Mouse (Mus musculus) forebrain, embryonic 11.5 days (tissue): ENCODE results near the gene Rnaseh2b. TPM values are rescaled to one million over a fixed set of nuclear protein-coding genes. Genes with fewer than 3 reads are reported as not detected.

Source experiments
- ATAC-seq: fragments of 200-750 bp; cut with Nextera tagmentation; replicated peaks from 2 replicates; pipeline ENCODE4 v1.8.0; 2017; ENCODE audit warnings: moderate TSS enrichment; ENCODE audit not compliant: low FRiP score
- DNase-seq: peaks from one replicate; pipeline ENCODE4 v3.0.0-alpha.2; 2017; ENCODE audit warnings: low spot score
- H3K27ac ChIP-seq: fragments of 300-500 bp; sonication (generic); 2 replicates; pipeline ENCODE4 v1.5.1; 2014; ENCODE audit warnings: low read depth, low read length
- H3K27me3 ChIP-seq: fragments of 300-500 bp; sonication (generic); 2 replicates; pipeline ENCODE4 v1.6.1; 2014; ENCODE audit warnings: mild to moderate bottlenecking, low read length, mixed read lengths; ENCODE audit not compliant: control insufficient read depth, insufficient read depth
- H3K36me3 ChIP-seq: fragments of 300-500 bp; sonication (generic); 2 replicates; pipeline ENCODE4 v1.6.1; 2014; ENCODE audit warnings: mild to moderate bottlenecking, low read length, moderate library complexity, mixed read lengths; ENCODE audit not compliant: control insufficient read depth, insufficient read depth
- H3K4me1 ChIP-seq: fragments of 300-500 bp; sonication (generic); replicated peaks from 2 replicates; pipeline ENCODE4 v1.6.1; 2014; ENCODE audit warnings: low read length, mixed read lengths; ENCODE audit not compliant: control insufficient read depth, insufficient read depth
- H3K4me2 ChIP-seq: fragments of 300-500 bp; sonication (generic); 2 replicates; pipeline ENCODE4 v1.6.1; 2014; ENCODE audit warnings: low read depth, mild to moderate bottlenecking, low read length, moderate library complexity, mixed read lengths; ENCODE audit not compliant: severe bottlenecking
- H3K4me3 ChIP-seq: fragments of 300-500 bp; sonication (generic); 2 replicates; pipeline ENCODE4 v1.5.1; 2014; ENCODE audit warnings: low read depth, low read length
- H3K9ac ChIP-seq: fragments of 300-500 bp; sonication (generic); 2 replicates; pipeline ENCODE4 v1.6.1; 2014; ENCODE audit warnings: low read length
- H3K9me3 ChIP-seq: fragments of 300-500 bp; sonication (generic); 2 replicates; pipeline ENCODE4 v1.6.1; 2016; ENCODE audit warnings: low read length, mixed read lengths; ENCODE audit not compliant: control insufficient read depth
- WGBS: fragments of 180-500 bp; shearing (Covaris S2); extraction: QIAGEN DNeasy Blood & Tissue Kit; methylation state at CpG from one replicate; pipeline ENCODE4 v1.1.7; 2014; 5-methylcytosine and 5-hydroxymethylcytosine counted together
- polyA plus RNA-seq: library from polyadenylated mRNA; unstranded; fragments of >200 nt; fragmentation: Nextera tagmentation; extraction: Ambion mirVana; gene quantifications from 2 replicates; pipeline ENCODE4 v1.2.1, GENCODE M21; 2014

Rnaseh2b gene
- polyA plus RNA-seq, 1 experiment from 2014 or later, result 71.7 TPM

DNA sequence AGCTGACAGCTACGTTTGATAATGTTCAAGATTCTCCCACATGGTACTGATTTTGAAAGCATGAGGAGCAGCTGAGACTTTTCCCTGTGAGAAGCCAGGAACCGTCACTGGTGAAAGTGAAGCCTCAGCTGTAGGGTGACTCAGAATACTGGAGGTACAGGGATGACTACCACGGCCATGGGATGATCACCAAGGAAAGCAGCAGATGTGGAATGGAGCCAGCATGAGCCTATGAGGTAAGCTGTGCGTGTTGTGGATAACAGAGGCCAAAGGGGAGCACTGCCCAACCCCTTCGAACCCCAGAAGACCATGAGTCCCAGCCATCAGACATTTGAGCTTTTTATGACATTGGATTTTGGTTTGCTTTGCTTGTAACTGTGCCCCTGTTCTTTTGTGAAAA is 36.3 kb upstream of the Rnaseh2b start:
- 86% methylated on average over 5 of the region's 5 CpGs for WGBS
- no peak for ATAC-seq
- no peak overlapping the region for H3K9ac ChIP-seq
- no peak for DNase-seq
- no peak overlapping the region for H3K4me3 ChIP-seq
- H3K9me3 ChIP-seq, result no peaks in the 10 kb centered on the region
- H3K4me2 ChIP-seq, result no peak overlapping the region
- no peaks in the 10 kb centered on the region for H3K36me3 ChIP-seq
- no peak overlapping the region for H3K27ac ChIP-seq
- H3K4me1 ChIP-seq, result no peaks in the 10 kb centered on the region
- no peaks in the 10 kb centered on the region for H3K27me3 ChIP-seq

DNA sequence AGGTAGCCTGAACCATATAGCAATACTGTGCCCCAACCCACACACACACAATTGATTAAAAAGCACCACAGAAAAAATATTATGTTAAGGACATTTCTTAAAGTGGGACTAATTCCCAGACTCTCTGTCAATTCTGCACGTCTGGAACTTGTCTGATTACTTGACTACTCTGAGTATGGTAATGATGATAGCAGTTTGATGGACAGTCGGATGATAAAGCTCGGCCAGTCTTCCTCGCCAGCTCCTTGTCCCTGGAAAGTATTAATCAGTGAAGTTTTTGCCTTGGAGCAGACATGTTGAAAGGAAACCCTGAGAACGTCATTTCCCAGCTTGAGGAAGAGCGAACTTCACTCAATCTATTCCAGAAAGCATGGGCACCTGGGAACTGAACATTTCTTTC is 34.3 kb upstream of the Rnaseh2b start:
- WGBS, result 68% methylated on average over 6 of the region's 6 CpGs
- no peaks in the 10 kb centered on the region for H3K4me1 ChIP-seq
- DNase-seq, result no peak

DNA sequence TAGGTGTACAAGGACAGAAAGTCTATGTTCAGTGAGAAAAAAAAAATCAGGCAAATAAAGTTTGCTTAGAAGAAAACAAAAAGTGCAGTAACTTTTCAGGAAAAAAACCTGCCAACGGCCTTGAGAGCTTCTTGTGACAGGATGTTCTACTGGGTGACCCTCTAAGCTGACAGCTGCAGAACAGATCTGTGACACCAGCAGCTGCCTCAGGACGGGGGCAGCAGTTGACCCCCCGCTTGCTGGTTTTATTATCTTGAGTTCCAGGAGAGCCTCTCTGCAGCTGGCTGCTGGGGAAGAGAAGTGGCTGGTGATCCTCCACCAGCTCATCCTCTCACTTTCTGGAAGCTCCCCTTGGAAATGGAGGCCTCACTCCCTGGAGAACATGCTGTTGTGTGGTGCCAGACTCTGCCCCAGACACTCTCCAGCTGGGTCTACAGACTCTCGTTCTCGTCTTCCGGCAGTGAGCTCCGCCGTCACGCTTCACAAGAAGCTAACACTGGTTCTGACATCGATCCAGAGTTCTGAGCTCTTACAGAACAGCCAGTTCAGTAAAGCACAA is 33.3 kb upstream of the Rnaseh2b start:
- Histone ChIP-seq H3K9me3 (no peaks in the 10 kb centered on the region), H3K4me3 (no peak overlapping the region), H3K4me2 (no peak overlapping the region), H3K4me1 (no peaks in the 10 kb centered on the region), H3K36me3 (no peaks in the 10 kb centered on the region), H3K27me3 (no peaks in the 10 kb centered on the region), H3K27ac (no peak overlapping the region), H3K9ac (no peak overlapping the region)
- ATAC-seq (no peak), DNase-seq (no peak)
- 83% methylated on average over 10 of the region's 10 CpGs for WGBS

More for the DNA sequence above, 34.3 kb upstream of the Rnaseh2b start:
- ATAC-seq, result no peak
- Histone ChIP-seq H3K4me2 (no peak overlapping the region), H3K36me3 (no peaks in the 10 kb centered on the region), H3K27ac (no peak overlapping the region), H3K4me3 (no peak overlapping the region), H3K9me3 (no peaks in the 10 kb centered on the region), H3K27me3 (no peaks in the 10 kb centered on the region), H3K9ac (no peak overlapping the region)

DNA sequence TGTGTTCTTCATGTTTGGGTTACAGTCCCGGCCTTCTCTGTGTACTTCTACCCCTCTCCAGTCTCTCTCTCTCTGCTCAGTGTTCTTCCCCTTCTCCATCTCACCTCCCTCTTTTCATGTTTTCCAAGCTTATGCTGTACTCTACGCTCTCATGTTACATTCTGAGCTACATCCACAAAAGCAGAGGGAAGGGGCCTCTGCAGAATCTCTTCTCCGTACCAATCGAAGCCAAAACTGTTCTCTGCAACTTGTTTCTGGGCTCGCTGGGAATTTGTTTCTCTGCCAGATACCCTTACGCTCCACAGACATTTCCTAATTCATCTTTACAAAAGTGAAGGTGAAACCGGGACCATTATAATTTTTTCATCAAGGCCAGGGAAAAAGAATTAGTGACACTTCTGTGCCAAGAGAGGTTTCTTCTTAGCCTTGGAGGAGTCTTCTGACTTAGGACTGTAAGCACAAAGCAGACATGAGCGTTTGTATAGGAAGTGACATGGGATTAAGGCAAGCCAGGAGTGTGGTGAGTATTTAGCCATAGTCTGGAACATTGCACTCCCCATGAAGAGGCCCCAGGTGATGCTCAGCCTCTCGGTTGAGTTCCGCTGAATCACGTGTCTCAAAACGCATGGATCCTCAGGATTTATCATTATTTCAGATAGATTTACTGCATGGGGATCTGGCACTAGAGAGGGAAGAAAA is 21.5 kb upstream of the Rnaseh2b start:
- ATAC-seq (no peak), DNase-seq (no peak)
- Histone ChIP-seq H3K27me3 (no peaks in the 10 kb centered on the region), H3K9me3 (no peaks in the 10 kb centered on the region), H3K9ac (no peak overlapping the region), H3K4me2 (no peak overlapping the region), H3K36me3 (no peaks in the 10 kb centered on the region), H3K27ac (no peak overlapping the region), H3K4me1 (no peaks in the 10 kb centered on the region), H3K4me3 (no peak overlapping the region)
- 88% methylated on average over 12 of the region's 12 CpGs for WGBS

DNA sequence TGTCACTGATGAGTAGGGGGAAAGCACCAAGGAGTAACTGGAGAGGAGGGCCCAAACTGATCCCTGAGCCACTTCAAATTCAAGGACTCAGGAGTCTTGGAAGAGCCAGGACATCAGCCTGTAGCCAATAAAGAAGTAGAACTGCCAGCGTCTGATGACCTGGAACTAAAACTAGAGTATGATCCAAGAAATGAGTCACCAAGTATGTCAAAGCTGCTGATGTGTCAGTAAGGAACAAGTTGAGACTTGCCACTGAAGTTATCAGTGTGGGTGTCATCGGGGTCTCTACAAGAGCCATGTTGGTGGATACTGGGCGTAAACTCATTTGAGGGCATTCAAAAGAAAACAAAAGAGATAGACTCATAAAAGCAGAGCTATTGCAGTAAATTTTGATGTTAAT is 18.8 kb upstream of the Rnaseh2b start:
- Histone ChIP-seq H3K9me3 (no peaks in the 10 kb centered on the region), H3K4me3 (no peak overlapping the region), H3K4me1 (no peaks in the 10 kb centered on the region), H3K27me3 (no peaks in the 10 kb centered on the region), H3K27ac (no peak overlapping the region), H3K36me3 (no peaks in the 10 kb centered on the region), H3K4me2 (no peak overlapping the region), H3K9ac (no peak overlapping the region)
- ATAC-seq (no peak), DNase-seq (no peak)
- WGBS, result 88% methylated on average over 3 of the region's 3 CpGs

DNA sequence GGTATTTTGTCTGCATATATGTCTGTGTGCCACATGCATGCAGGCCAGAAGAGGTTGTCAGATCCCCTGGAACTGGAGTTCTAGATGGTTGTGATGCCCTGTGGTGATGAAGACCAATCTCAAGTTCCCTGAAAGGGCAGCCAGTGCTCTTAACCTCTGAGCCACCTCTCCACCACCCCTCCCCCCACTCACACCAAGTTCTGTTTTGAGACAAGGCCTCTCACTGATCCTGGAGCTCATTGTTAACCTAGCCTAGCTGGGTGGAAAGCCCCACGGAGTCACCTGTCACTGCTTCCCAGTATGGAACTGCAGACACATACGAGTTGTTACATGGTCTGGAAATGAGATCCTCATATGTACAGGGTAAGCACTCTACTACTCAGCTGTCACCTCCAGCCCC is 9.4 kb upstream of the Rnaseh2b start:
- H3K4me2 ChIP-seq, result no peak overlapping the region
- DNase-seq, result no peak
- H3K9ac ChIP-seq, result no peak overlapping the region
- ATAC-seq, result no peak
- H3K4me3 ChIP-seq, result no peak overlapping the region
- no peaks in the 10 kb centered on the region for H3K36me3 ChIP-seq
- no peaks in the 10 kb centered on the region for H3K4me1 ChIP-seq
- no peak overlapping the region for H3K27ac ChIP-seq
- no peaks in the 10 kb centered on the region for H3K27me3 ChIP-seq
- 69% methylated on average over 2 of the region's 2 CpGs for WGBS
- H3K9me3 ChIP-seq, result no peaks in the 10 kb centered on the region

DNA sequence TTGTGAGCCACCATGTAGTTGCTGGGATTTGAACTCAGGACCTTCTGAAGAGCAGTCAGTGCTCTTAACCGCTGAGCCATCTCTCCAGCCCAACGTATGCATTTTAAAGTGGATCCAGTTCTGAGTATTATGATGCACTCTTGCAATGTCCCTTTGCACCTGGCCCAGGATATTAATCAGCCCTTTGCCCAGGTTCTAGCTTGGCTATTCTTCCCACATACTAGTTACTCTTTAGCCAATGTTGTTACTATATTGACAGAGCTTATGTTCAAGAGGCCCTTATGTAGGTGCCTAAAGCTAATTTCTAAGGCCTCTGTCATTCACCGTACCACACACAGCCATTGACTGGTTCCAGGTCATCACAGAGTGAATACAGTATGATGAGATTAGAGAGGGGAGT is 3.7 kb upstream of the Rnaseh2b start:
- 87% methylated on average over 3 of the region's 3 CpGs for WGBS

DNA sequence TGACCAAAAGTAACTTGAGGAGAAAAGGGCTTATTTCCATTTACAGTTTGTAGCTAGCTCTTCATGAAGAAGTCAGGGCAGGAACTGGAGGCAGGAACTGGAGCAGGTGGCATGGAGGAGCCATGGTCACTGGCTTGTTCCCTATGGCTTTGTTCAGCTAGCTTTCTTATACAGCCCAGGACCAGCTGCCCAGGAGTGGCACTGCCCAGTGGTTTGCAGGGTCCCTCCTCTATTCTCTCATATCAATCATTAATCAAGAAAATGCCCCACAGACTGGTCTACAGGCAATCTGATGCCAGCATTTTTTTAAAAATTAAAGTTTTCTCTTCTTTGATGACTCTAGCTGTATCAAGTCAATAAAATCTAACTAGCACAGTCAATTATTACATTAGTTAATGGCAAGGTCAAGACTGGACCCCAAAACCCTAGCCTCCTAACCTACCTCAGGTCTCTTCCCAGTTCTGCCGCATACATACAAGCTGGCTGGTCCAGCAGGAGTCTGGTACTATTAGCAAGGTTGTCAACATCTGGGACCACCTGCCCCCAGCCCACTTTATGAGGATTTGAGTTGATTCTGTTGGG is 892 bp upstream of the Rnaseh2b start:
- Histone ChIP-seq H3K36me3 (no peaks in the 10 kb centered on the region), H3K27me3 (no peaks in the 10 kb centered on the region), H3K27ac (no peak overlapping the region), H3K4me1 (no peaks in the 10 kb centered on the region; the same call in 1 of the 2 replicates), H3K9ac (no peak overlapping the region), H3K4me2 (no peak overlapping the region), H3K4me3 (no peak overlapping the region), H3K9me3 (no peaks in the 10 kb centered on the region)
- ATAC-seq (no peak), DNase-seq (no peak)
- WGBS, result 88% methylated on average over 1 of the region's 1 CpGs

More for the DNA sequence above, 3.7 kb upstream of the Rnaseh2b start:
- Histone ChIP-seq H3K36me3 (no peaks in the 10 kb centered on the region), H3K4me3 (no peak overlapping the region), H3K9ac (no peak overlapping the region), H3K27ac (no peak overlapping the region), H3K4me2 (no peak overlapping the region), H3K27me3 (no peaks in the 10 kb centered on the region), H3K4me1 (no peaks in the 10 kb centered on the region; the same call in 1 of the 2 replicates), H3K9me3 (no peaks in the 10 kb centered on the region)
- DNase-seq (no peak), ATAC-seq (no peak)

DNA sequence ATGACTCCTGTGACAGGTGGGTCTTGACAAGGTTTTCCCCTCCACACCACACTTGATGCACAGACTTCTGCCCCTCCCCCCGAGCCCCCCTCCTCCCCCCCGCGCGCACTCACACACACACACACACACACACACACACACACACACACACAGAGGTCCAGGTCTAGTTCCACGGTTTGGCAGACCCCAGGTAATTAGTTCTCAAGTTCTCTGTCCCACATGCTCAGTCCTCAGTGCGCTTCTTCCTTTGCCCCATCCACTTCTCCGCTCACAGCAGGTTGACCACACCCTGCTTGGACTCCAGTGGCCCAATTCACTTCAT is 262 bp upstream of the Rnaseh2b start:
- H3K27me3 ChIP-seq, result no peaks in the 10 kb centered on the region
- H3K9me3 ChIP-seq, result no peaks in the 10 kb centered on the region
- H3K4me3 ChIP-seq, result peak overlapping the region; percentile 50
- no peaks in the 10 kb centered on the region; the same call in 1 of the 2 replicates for H3K4me1 ChIP-seq
- 28% methylated on average over 7 of the region's 7 CpGs for WGBS
- peak overlapping the region; percentile 72 for H3K9ac ChIP-seq
- peak overlapping the region; percentile 100 for H3K4me2 ChIP-seq
- no peak; the same call in 1 of the 2 replicates for ATAC-seq
- no peak overlapping the region for H3K27ac ChIP-seq
- H3K36me3 ChIP-seq, result no peaks in the 10 kb centered on the region
- no peak for DNase-seq
